Mouse (Mus musculus) cerebral cortex, adult 2 months (tissue): ENCODE results near the gene Zfp846.

Experiments used
- WGBS: fragments of 180-500 bp; shearing (Covaris S2); methylation state at CpG from one replicate; pipeline ENCODE4 v1.1.7; 2018; 5-methylcytosine and 5-hydroxymethylcytosine counted together

Gene Zfp846

GRCm38 (mm10) chr9:20638552-20638951, 57.5 kb downstream of the Zfp846 start:
- WGBS, result 95% methylated on average over 19 of the region's 19 CpGs

GRCm38 (mm10) chr9:20639486-20639885, 58.4 kb downstream of the Zfp846 start:
- WGBS, result 87% methylated on average over 4 of the region's 4 CpGs

GRCm38 (mm10) chr9:20641501-20641900, 60.4 kb downstream of the Zfp846 start:
- 16% methylated on average over 6 of the region's 6 CpGs for WGBS

GRCm38 (mm10) chr9:20642101-20642895, 61.2 kb downstream of the Zfp846 start, which contains the start of gene Ubl5:
Gene Ubl5, plus strand, starts transcription at chr9:20642878.
- 1% methylated on average over 51 of the region's 51 CpGs for WGBS

GRCm38 (mm10) chr9:20642896-20643466, 61.9 kb downstream of the Zfp846 start:
- under 1% methylated on average over 30 of the region's 30 CpGs for WGBS

- 1% methylated on average over 13 of the region's 13 CpGs for WGBS
Observed at GRCm38 (mm10) chr9:20643781-20644180, 62.7 kb downstream of the Zfp846 start.

GRCm38 (mm10) chr9:20644360-20645081, 63.4 kb downstream of the Zfp846 start, which contains the start of gene Fbxl12:
Gene Fbxl12, minus strand, starts transcription at chr9:20644767.
- WGBS, result under 1% methylated on average over 43 of the region's 43 CpGs

GRCm38 (mm10) chr9:20645121-20645520, 64.0 kb downstream of the Zfp846 start:
- WGBS, result 3% methylated on average over 17 of the region's 17 CpGs

GRCm38 (mm10) chr9:20651602-20652259, 70.6 kb downstream of the Zfp846 start, which contains the start of gene Pin1:
Gene Pin1, plus strand, starts transcription at chr9:20652095.
- under 1% methylated on average over 45 of the region's 45 CpGs for WGBS

GRCm38 (mm10) chr9:20652260-20652658, 71.2 kb downstream of the Zfp846 start:
- under 1% methylated on average over 25 of the region's 25 CpGs for WGBS

- WGBS, result 75% methylated on average over 3 of the region's 3 CpGs
Observed at GRCm38 (mm10) chr9:20653859-20654258, 72.8 kb downstream of the Zfp846 start.
